Mouse (Mus musculus) stomach, postnatal 0 days (tissue): ENCODE data around the gene 5730455P16Rik. TPM values are rescaled to one million over a fixed set of nuclear protein-coding genes. Genes with fewer than 3 reads are reported as not detected.
"Not testable (repeated sequence)": the region's sequence is repeated elsewhere in the genome, so short reads cannot be mapped to it uniquely, and the experiment has no call there.

Experiments used
- ATAC-seq: fragments of 200-750 bp; cut with Nextera tagmentation; 2 replicates; pipeline ENCODE4 v1.8.0; 2017; ENCODE audit not compliant: low FRiP score, low TSS enrichment
- DNase-seq: peaks from one replicate; pipeline ENCODE4 v3.0.0-alpha.2; 2016; ENCODE audit warnings: low spot score
- H3K27ac ChIP-seq: fragments of 300-500 bp; sonication (generic); replicated peaks from 2 replicates; pipeline ENCODE4 v1.5.1; 2014; ENCODE audit warnings: mild to moderate bottlenecking, control low read depth
- H3K27me3 ChIP-seq: fragments of 300-500 bp; sonication (generic); 2 replicates; pipeline ENCODE4 v1.6.1; 2014; ENCODE audit warnings: low read length; ENCODE audit not compliant: control insufficient read depth, insufficient read depth
- H3K36me3 ChIP-seq: fragments of 300-500 bp; sonication (generic); 2 replicates; pipeline ENCODE4 v1.6.1; 2014; ENCODE audit warnings: low read length, mixed read lengths; ENCODE audit not compliant: control insufficient read depth, insufficient read depth
- H3K4me1 ChIP-seq: fragments of 300-500 bp; sonication (generic); replicated peaks from 2 replicates; pipeline ENCODE4 v1.6.1; 2014; ENCODE audit warnings: antibody characterized with exemption; ENCODE audit not compliant: control insufficient read depth, insufficient read depth
- H3K4me2 ChIP-seq: fragments of 300-500 bp; sonication (generic); replicated peaks from 2 replicates; pipeline ENCODE4 v1.6.1; 2014; ENCODE audit warnings: low read depth, mild to moderate bottlenecking, control low read depth, moderate library complexity
- H3K4me3 ChIP-seq: fragments of 300-500 bp; sonication (generic); 2 replicates; pipeline ENCODE4 v1.5.1; 2014; ENCODE audit warnings: low read depth, low read length, control low read depth
- H3K9ac ChIP-seq: fragments of 300-500 bp; sonication (generic); 2 replicates; pipeline ENCODE4 v1.6.1; 2014; ENCODE audit warnings: mild to moderate bottlenecking, low read length, control low read depth, mixed read lengths
- H3K9me3 ChIP-seq: fragments of 300-500 bp; sonication (generic); 2 replicates; pipeline ENCODE4 v1.6.1; 2016; ENCODE audit warnings: low read length; ENCODE audit not compliant: control insufficient read depth
- CTCF ChIP-seq: IDR thresholded peaks from 2 replicates; pipeline ENCODE4 v1.5.1; 2016; ENCODE audit warnings: antibody characterized with exemption, low read depth, mild to moderate bottlenecking, moderate library complexity
- EP300 ChIP-seq: optimal IDR thresholded peaks from 2 replicates; pipeline ENCODE3; 2016; ENCODE audit warnings: antibody characterized with exemption
- whole genome bisulfite sequencing: fragments of 180-500 bp; shearing (Covaris S2); extraction: QIAGEN DNeasy Blood & Tissue Kit; methylation state at CpG from one replicate; pipeline ENCODE4 v1.1.7; 2014; 5-methylcytosine and 5-hydroxymethylcytosine counted together
- polyA plus RNA-seq: library from polyadenylated mRNA; unstranded; fragments of >200 nt; fragmentation: Nextera tagmentation; extraction: Ambion mirVana; gene quantifications from 2 replicates; pipeline ENCODE4 v1.2.1, GENCODE M21; 2015

The 5730455P16Rik gene
- polyA plus RNA-seq = 11.0 and 12.0 TPM in 2 replicates

- H3K9me3 ChIP-seq = no peaks in the 10 kb centered on the region
- H3K4me3 ChIP-seq = peak within 1 kb of the TSS; percentile 95
- H3K4me2 ChIP-seq = peak within 1 kb of the TSS; percentile 91
- peak within 1 kb of the TSS; percentile 94 for H3K9ac ChIP-seq
- H3K36me3 ChIP-seq = peaks cover 3% of the 10 kb centered on the region; the same call in 1 of the 2 replicates
- ATAC-seq (peak; percentile 85), DNase-seq (peak; percentile 84)
- no peaks in the 10 kb centered on the region for H3K27me3 ChIP-seq
- WGBS = 2% methylated on average over 39 of the region's 43 CpGs
- H3K27ac ChIP-seq = peak within 1 kb of the TSS; percentile 89
- H3K4me1 ChIP-seq = no peaks in the 10 kb centered on the region
- TF ChIP-seq CTCF = no peak
- TF ChIP-seq EP300 = no peak
These were observed at the start of gene 5730455P16Rik for GRCm38 (mm10) chr11:80377712-80378451. Gene 5730455P16Rik, minus strand, starts transcription at chr11:80378034.

- not testable (repeated sequence) for ATAC-seq, H3K4me1 ChIP-seq, H3K9me3 ChIP-seq, H3K36me3 ChIP-seq, DNase-seq, H3K27me3 ChIP-seq, H3K4me3 ChIP-seq, H3K27ac ChIP-seq, H3K9ac ChIP-seq, H3K4me2 ChIP-seq
- 81% methylated on average over 16 of the region's 16 CpGs for WGBS
These were observed 48.4 kb upstream of the 5730455P16Rik start for GRCm38 (mm10) chr11:80426029-80426813.

DNA sequence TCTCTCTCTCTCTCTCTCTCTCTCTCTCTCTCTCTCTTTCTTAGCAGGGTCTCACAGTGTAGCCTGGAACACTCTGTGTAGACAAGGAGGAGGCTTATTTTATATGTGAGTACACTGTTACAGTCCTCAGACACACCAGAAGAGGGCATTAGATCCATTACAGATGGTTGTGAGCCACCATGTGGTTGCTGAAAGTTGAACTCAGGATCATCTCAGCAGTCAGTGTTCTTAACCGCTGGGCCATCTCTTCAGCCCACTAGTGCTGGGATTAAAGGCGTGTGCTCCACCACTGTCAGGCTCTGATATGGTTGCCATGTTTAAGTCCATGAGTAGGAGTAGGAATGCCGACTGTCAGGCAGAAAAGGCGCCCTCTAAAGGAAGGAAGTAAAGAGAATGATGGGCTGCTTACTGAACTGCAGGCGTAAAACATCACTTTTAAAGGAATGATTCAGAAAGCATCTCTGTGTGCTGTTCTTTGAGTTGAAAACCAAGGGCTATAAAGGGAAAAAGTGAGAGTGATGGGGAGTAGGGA lies 47.5 kb upstream of the 5730455P16Rik start:
- Histone ChIP-seq H3K27me3 (no peaks in the 10 kb centered on the region), H3K36me3 (no peaks in the 10 kb centered on the region), H3K27ac (no peak overlapping the region), H3K4me3 (no peak overlapping the region), H3K9me3 (no peaks in the 10 kb centered on the region), H3K9ac (no peak overlapping the region), H3K4me2 (no peak overlapping the region), H3K4me1 (no peaks in the 10 kb centered on the region)
- DNase-seq (no peak), ATAC-seq (no peak)
- TF ChIP-seq EP300 (no peak), CTCF (no peak)
- 64% methylated on average over 5 of the region's 5 CpGs for WGBS

- no peak for TF ChIP-seq CTCF
- no peak for TF ChIP-seq EP300
- Histone ChIP-seq H3K27ac (no peak overlapping the region), H3K4me3 (no peak overlapping the region), H3K36me3 (no peaks in the 10 kb centered on the region), H3K4me2 (no peak overlapping the region), H3K9ac (no peak overlapping the region), H3K27me3 (no peaks in the 10 kb centered on the region), H3K4me1 (no peaks in the 10 kb centered on the region), H3K9me3 (no peaks in the 10 kb centered on the region)
- DNase-seq (no peak), ATAC-seq (no peak)
- 76% methylated on average over 2 of the region's 2 CpGs for WGBS
These were observed 46.9 kb upstream of the 5730455P16Rik start for GRCm38 (mm10) chr11:80424691-80425090.

- no peaks in the 10 kb centered on the region for H3K36me3 ChIP-seq
- H3K9ac ChIP-seq = no peak overlapping the region
- H3K4me2 ChIP-seq = no peak overlapping the region
- whole genome bisulfite sequencing = 79% methylated on average over 7 of the region's 7 CpGs
- H3K27me3 ChIP-seq = no peaks in the 10 kb centered on the region
- DNase-seq (no peak), ATAC-seq (no peak)
- H3K27ac ChIP-seq = no peak overlapping the region
- no peaks in the 10 kb centered on the region for H3K9me3 ChIP-seq
- no peak for TF ChIP-seq CTCF
- no peak for TF ChIP-seq EP300
- H3K4me3 ChIP-seq = no peak overlapping the region
- H3K4me1 ChIP-seq = no peaks in the 10 kb centered on the region
These were observed 43.7 kb upstream of the 5730455P16Rik start for GRCm38 (mm10) chr11:80421421-80422047.
